Mouse (Mus musculus) neural tube, embryonic 11.5 days (tissue): Measurements from ENCODE around the gene Gm49776. TPM values are rescaled to one million over a fixed set of nuclear protein-coding genes. Genes with fewer than 3 reads are reported as not detected.

Experiments used
- ATAC-seq: fragments of 200-750 bp; cut with Nextera tagmentation; 2 replicates; pipeline ENCODE4 v1.8.0; 2017; ENCODE audit warnings: moderate number of reproducible peaks, mild to moderate bottlenecking, moderate TSS enrichment, moderate library complexity; ENCODE audit not compliant: insufficient read depth, low FRiP score, low TSS enrichment
- DNase-seq: peaks from one replicate; pipeline ENCODE4 v3.0.0-alpha.2; 2015; ENCODE audit warnings: low spot score
- H3K27ac ChIP-seq: fragments of 300-500 bp; sonication (generic); 2 replicates; pipeline ENCODE4 v1.5.1; 2014; ENCODE audit warnings: low read depth, mild to moderate bottlenecking, low read length
- H3K27me3 ChIP-seq: fragments of 300-500 bp; sonication (generic); 2 replicates; pipeline ENCODE4 v1.6.1; 2014; ENCODE audit warnings: mild to moderate bottlenecking, low read length, mixed read lengths; ENCODE audit not compliant: control insufficient read depth, insufficient read depth
- H3K36me3 ChIP-seq: fragments of 300-500 bp; sonication (generic); 2 replicates; pipeline ENCODE4 v1.6.1; 2014; ENCODE audit warnings: mild to moderate bottlenecking, low read length, moderate library complexity, mixed read lengths; ENCODE audit not compliant: control insufficient read depth, insufficient read depth
- H3K4me1 ChIP-seq: fragments of 300-500 bp; sonication (generic); 2 replicates; pipeline ENCODE4 v1.6.1; 2014; ENCODE audit warnings: low read length, mixed read lengths; ENCODE audit not compliant: control insufficient read depth, insufficient read depth
- H3K4me2 ChIP-seq: fragments of 300-500 bp; sonication (generic); 2 replicates; pipeline ENCODE4 v1.6.1; 2014; ENCODE audit warnings: low read depth, mild to moderate bottlenecking, moderate library complexity
- H3K4me3 ChIP-seq: fragments of 300-500 bp; sonication (generic); 2 replicates; pipeline ENCODE4 v1.5.1; 2014; ENCODE audit warnings: low read depth, low read length
- H3K9ac ChIP-seq: fragments of 300-500 bp; sonication (generic); 2 replicates; pipeline ENCODE4 v1.6.1; 2014; ENCODE audit warnings: mild to moderate bottlenecking, low read length
- H3K9me3 ChIP-seq: fragments of 300-500 bp; sonication (generic); 2 replicates; pipeline ENCODE4 v1.6.1; 2016; ENCODE audit warnings: low read length; ENCODE audit not compliant: control insufficient read depth
- WGBS: fragments of 180-500 bp; shearing (Covaris S2); extraction: QIAGEN DNeasy Blood & Tissue Kit; methylation state at CpG from one replicate; pipeline ENCODE4 v1.1.7; 2014; 5-methylcytosine and 5-hydroxymethylcytosine counted together
- polyA plus RNA-seq: library from polyadenylated mRNA; unstranded; fragments of >200 nt; fragmentation: Nextera tagmentation; extraction: Ambion mirVana; gene quantifications from 2 replicates; pipeline ENCODE4 v1.2.1, GENCODE M21; 2014

The Gm49776 gene
- polyA plus RNA-seq, 1 experiment from 2014 or later = 9.2 TPM

DNA sequence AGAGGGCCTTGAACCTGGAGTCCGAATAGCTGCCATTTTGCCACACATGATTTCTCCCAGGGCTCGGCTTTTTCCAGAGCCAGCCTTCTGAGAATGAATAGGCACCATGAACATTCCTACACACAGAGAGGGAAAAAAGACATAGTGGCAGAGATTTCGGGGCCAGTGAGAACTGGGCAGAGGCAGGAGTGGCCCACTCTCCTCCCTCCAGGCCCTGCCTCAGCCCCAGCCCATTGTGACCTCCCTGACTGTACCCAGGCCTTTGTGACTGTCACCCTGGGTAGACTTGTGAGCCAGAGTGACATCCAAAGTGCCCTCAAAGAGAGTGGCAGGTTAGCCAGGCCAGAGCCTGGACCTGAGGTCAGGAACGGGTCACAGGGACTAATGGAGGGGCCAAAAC, 40.5 kb downstream of the Gm49776 start, which contains the start of gene Ccdc188:
TSS of gene Ccdc188 (plus strand) at position 301 of the 400 bp plus-strand sequence.
- ATAC-seq (no peak), DNase-seq (no peak)
- 84% methylated on average over 4 of the region's 4 CpGs for WGBS
- no peak within 1 kb of the TSS for H3K4me2 ChIP-seq
- H3K27me3 ChIP-seq = no peaks in the 10 kb centered on the region
- H3K9me3 ChIP-seq = no peaks in the 10 kb centered on the region
- H3K4me3 ChIP-seq = no peak within 1 kb of the TSS
- peaks cover 18% of the 10 kb centered on the region for H3K4me1 ChIP-seq
- no peak within 1 kb of the TSS for H3K9ac ChIP-seq
- no peak within 1 kb of the TSS for H3K27ac ChIP-seq
- no peaks in the 10 kb centered on the region for H3K36me3 ChIP-seq

GRCm38 (mm10) chr16:18214858-18215257, 43.3 kb downstream of the Gm49776 start:
- Histone ChIP-seq H3K27ac (no peak overlapping the region), H3K9me3 (no peaks in the 10 kb centered on the region), H3K4me3 (no peak overlapping the region), H3K9ac (no peak overlapping the region), H3K27me3 (no peaks in the 10 kb centered on the region), H3K4me1 (peaks cover 13% of the 10 kb centered on the region), H3K4me2 (no peak overlapping the region), H3K36me3 (no peaks in the 10 kb centered on the region)
- WGBS = 73% methylated on average over 7 of the region's 7 CpGs
- no peak for DNase-seq
- ATAC-seq = no peak

DNA sequence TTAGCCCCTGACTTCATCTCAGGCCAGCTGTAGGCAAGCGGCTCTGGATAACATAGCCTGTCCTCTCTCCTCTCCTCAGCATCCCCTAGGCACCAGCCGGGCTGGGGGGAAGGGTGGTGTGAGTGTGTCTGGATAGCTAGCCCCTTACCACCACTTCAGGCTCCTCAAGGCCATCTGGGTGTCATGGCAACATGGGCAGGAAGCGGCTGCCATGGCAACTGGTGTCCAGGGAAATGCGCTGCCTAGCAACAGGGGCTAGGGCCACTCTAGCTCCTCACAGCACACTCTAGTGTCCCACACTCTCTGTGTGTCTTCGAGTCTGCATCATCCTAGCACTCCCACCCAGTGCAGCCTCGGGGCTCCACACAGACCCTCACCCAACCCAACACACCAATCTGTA, 44.4 kb downstream of the Gm49776 start:
- ATAC-seq (peak; percentile 89), DNase-seq (peak; percentile 94)
- no peaks in the 10 kb centered on the region for H3K9me3 ChIP-seq
- peak overlapping the region; percentile 66 for H3K27ac ChIP-seq
- no peak overlapping the region for H3K4me3 ChIP-seq
- no peaks in the 10 kb centered on the region for H3K36me3 ChIP-seq
- H3K4me2 ChIP-seq = peak overlapping the region; percentile 30
- no peaks in the 10 kb centered on the region for H3K27me3 ChIP-seq
- H3K9ac ChIP-seq = peak overlapping the region; percentile 10; the same call in 1 of the 2 replicates
- 34% methylated on average over 6 of the region's 6 CpGs for whole genome bisulfite sequencing
- H3K4me1 ChIP-seq = peaks cover 13% of the 10 kb centered on the region

DNA sequence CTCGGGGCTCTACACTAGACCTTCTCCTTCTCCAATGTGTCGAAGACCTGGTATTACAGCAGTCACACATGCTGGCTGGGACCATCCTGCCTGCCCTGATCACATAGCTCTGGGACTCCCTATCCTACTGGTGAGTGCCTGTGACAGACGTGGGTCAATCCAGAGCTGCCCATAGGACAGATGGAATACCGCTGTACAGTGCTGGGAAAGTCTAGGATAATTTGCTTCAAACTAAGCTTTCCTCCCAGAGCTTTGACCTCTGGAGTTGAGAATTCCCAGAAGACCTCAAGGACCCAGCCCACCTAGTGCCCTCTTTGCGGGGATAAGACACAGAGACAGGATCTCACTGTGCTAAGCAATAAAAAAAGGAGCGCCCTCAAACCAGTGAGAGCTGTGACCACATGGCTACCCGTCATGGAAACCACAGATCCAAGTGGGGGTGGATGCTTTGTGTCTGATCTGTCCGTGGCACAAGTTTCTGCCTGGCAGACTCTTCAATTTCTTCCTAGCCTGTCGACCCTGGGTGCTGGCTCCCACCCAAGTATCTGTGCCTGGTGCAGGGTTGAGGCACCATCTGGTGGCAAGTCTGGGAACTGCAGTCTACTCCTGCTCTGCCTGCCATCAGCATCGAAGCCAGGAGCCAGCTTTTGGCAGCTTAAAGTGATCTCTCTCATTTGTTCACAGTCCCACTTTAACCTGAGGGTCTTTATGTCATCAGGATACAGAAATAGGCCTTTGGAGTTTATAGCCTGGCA, 46.5 kb downstream of the Gm49776 start:
- WGBS = 50% methylated on average over 10 of the region's 10 CpGs
- Histone ChIP-seq H3K4me2 (no peak overlapping the region), H3K9ac (no peak overlapping the region), H3K27ac (no peak overlapping the region), H3K27me3 (no peaks in the 10 kb centered on the region), H3K36me3 (no peaks in the 10 kb centered on the region), H3K4me3 (no peak overlapping the region), H3K9me3 (no peaks in the 10 kb centered on the region), H3K4me1 (peaks cover 13% of the 10 kb centered on the region)
- DNase-seq (peak; percentile 92), ATAC-seq (peak; percentile 25; the same call in 1 of the 2 replicates)

- no peaks in the 10 kb centered on the region for H3K36me3 ChIP-seq
- WGBS = 22% methylated on average over 7 of the region's 8 CpGs
- H3K4me1 ChIP-seq = peaks cover 13% of the 10 kb centered on the region
- DNase-seq (peak; percentile 69), ATAC-seq (no peak)
- H3K27ac ChIP-seq = no peak overlapping the region
- H3K9me3 ChIP-seq = no peaks in the 10 kb centered on the region
- no peak overlapping the region for H3K4me3 ChIP-seq
- H3K27me3 ChIP-seq = no peaks in the 10 kb centered on the region
- H3K9ac ChIP-seq = no peak overlapping the region
- H3K4me2 ChIP-seq = no peak overlapping the region
These were observed 47.3 kb downstream of the Gm49776 start for GRCm38 (mm10) chr16:18210701-18211416.

DNA sequence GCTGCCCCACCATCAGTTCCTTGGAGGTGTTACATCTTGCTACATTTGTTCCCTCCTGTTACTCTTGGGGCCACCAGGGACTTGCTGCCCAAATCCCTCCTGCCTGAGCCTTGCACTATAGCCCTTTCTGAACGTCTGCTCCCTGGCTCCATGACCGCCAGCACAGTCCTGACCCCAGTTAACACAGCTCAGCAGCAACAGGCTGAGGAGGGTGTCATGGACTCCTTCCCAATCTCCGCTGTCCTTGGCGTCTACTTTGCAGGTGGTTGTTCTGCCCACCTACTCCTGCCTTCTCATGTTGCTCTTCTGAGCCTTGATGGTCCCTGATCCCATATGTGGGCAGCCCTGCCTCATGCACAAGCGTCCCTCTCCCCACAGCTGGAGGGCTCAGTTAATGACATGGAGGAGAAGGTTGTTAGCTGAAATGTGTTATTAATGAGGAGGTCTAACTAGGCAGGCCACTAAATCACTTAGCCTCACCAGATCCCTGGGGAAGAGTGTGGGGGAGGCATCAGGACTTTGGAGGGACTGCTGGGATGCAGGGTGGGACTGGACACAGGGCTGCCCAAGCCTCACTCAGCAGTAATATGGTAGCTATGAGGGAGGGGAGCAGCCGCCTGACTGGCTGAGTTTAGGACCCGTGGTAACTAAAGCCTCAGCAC, 54.6 kb downstream of the Gm49776 start:
- DNase-seq (no peak), ATAC-seq (peak; percentile 30; the same call in 1 of the 2 replicates)
- Histone ChIP-seq H3K27ac (no peak overlapping the region), H3K9me3 (no peaks in the 10 kb centered on the region), H3K4me2 (no peak overlapping the region), H3K27me3 (no peaks in the 10 kb centered on the region), H3K4me1 (peaks cover 13% of the 10 kb centered on the region), H3K36me3 (no peaks in the 10 kb centered on the region), H3K4me3 (no peak overlapping the region), H3K9ac (no peak overlapping the region)
- 48% methylated on average over 7 of the region's 7 CpGs for WGBS

DNA sequence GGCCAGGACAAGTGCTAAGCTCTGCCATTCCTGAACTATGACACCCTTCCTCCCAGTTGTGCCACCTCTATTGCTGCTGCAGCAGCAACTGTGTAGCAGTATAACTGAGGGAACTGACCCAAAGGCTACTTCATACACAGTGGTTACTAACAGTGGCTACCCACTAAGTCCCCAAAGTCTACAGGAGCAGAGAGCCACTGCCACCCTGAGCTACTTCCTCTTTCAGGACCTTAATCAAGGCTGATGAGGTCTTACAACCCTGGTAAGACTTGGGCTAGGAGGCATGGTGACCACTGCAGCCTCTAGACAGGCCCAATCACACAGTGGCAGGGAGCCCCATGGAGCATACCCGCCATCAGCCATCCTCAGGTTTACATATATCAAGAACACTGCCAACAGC, 56.1 kb downstream of the Gm49776 start:
- DNase-seq (no peak), ATAC-seq (no peak)
- Histone ChIP-seq H3K9ac (no peak overlapping the region), H3K9me3 (no peaks in the 10 kb centered on the region), H3K4me1 (peaks cover 24% of the 10 kb centered on the region), H3K4me2 (no peak overlapping the region), H3K27me3 (no peaks in the 10 kb centered on the region), H3K4me3 (no peak overlapping the region), H3K27ac (no peak overlapping the region), H3K36me3 (no peaks in the 10 kb centered on the region)
- WGBS = 85% methylated on average over 1 of the region's 1 CpGs

DNA sequence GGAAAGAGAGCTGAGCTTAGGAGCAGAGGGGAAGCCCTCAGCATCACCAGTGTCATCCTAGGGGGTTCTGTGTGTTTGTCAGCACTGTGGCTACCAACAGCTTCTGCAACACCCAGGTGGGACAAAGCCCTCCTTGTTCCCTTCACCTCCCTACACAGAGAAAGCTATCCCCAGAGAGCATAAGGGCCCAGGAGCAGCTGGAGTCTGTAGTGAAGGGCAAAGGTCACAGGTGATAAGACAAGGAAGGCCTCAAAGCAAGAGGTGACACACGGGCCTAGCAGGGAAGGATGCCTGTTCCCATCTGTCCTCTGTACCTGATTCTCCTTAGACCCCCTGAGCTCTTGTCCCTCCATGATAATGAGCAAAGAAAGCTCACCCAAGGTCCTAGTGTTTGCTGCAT, 56.5 kb downstream of the Gm49776 start:
- DNase-seq = no peak
- Histone ChIP-seq H3K27ac (no peak overlapping the region), H3K27me3 (no peaks in the 10 kb centered on the region), H3K4me3 (no peak overlapping the region), H3K36me3 (no peaks in the 10 kb centered on the region), H3K4me1 (peaks cover 24% of the 10 kb centered on the region), H3K9ac (no peak overlapping the region), H3K9me3 (no peaks in the 10 kb centered on the region), H3K4me2 (no peak overlapping the region)
- 50% methylated on average over 1 of the region's 1 CpGs for WGBS
- no peak for ATAC-seq
